Mouse (Mus musculus) 3134 (cell line): ENCODE data around the gene Ttc9.
A peak's percentile ranks its signal among the peaks of the same experiment; 100 is the strongest.

Experiments used
- DNase-seq: peaks from one replicate; pipeline ENCODE4 v3.0.0-alpha.2; 2011; ENCODE audit warnings: low spot score; ENCODE audit not compliant: insufficient read length; ENCODE audit errors: extremely low read depth

The Ttc9 gene

GRCm38 (mm10) chr12:81630915-81631660 is at the start of gene Ttc9:
TSS of gene Ttc9 (plus strand) at chr12:81631249.
- no peak for DNase-seq

- peak; percentile 94 for DNase-seq
Observed at GRCm38 (mm10) chr12:81594902-81595671, 36.0 kb upstream of the Ttc9 start, which contains the start of gene Med6. TSS of gene Med6 (minus strand) at chr12:81595008.

GRCm38 (mm10) chr12:81596547-81597262 is 34.3 kb upstream of the Ttc9 start:
- no peak for DNase-seq

- no peak for DNase-seq
Observed at GRCm38 (mm10) chr12:81604995-81605784, 25.9 kb upstream of the Ttc9 start.

GRCm38 (mm10) chr12:81609445-81609844 is 21.6 kb upstream of the Ttc9 start:
- DNase-seq, result no peak

- no peak for DNase-seq
Observed at GRCm38 (mm10) chr12:81615807-81616206, 15.2 kb upstream of the Ttc9 start.

GRCm38 (mm10) chr12:81616980-81617379 is 14.1 kb upstream of the Ttc9 start:
- no peak for DNase-seq

- DNase-seq, result peak; percentile 43
Observed at GRCm38 (mm10) chr12:81619302-81619701, 11.7 kb upstream of the Ttc9 start.

- DNase-seq, result no peak
Observed at GRCm38 (mm10) chr12:81623377-81623776, 7.7 kb upstream of the Ttc9 start.

GRCm38 (mm10) chr12:81626226-81626861 is 4.7 kb upstream of the Ttc9 start:
- DNase-seq, result no peak

GRCm38 (mm10) chr12:81627426-81627825 is 3.6 kb upstream of the Ttc9 start:
- DNase-seq, result no peak

GRCm38 (mm10) chr12:81628091-81628490 is 3.0 kb upstream of the Ttc9 start:
- no peak for DNase-seq

- no peak for DNase-seq
Observed at GRCm38 (mm10) chr12:81630520-81630914, 532 bp upstream of the Ttc9 start.

GRCm38 (mm10) chr12:81631661-81632401 is 782 bp downstream of the Ttc9 start:
- DNase-seq, result no peak

- no peak for DNase-seq
Observed at GRCm38 (mm10) chr12:81633246-81633645, 2.2 kb downstream of the Ttc9 start.

- DNase-seq, result no peak
Observed at GRCm38 (mm10) chr12:81640656-81641055, 9.6 kb downstream of the Ttc9 start.

GRCm38 (mm10) chr12:81642361-81643082 is 11.5 kb downstream of the Ttc9 start:
- no peak for DNase-seq

- DNase-seq, result no peak
Observed at GRCm38 (mm10) chr12:81646811-81647210, 15.8 kb downstream of the Ttc9 start.

- no peak for DNase-seq
Observed at GRCm38 (mm10) chr12:81653344-81653743, 22.3 kb downstream of the Ttc9 start.
